Mouse (Mus musculus) forebrain, embryonic 12.5 days (tissue): ENCODE data around the gene Erc2. TPM values are rescaled to one million over a fixed set of nuclear protein-coding genes. Genes with fewer than 3 reads are reported as not detected.

Experiments
- ATAC-seq: fragments of 200-750 bp; cut with Nextera tagmentation; 2 replicates; pipeline ENCODE4 v1.8.0; 2017; ENCODE audit warnings: moderate TSS enrichment; ENCODE audit not compliant: low FRiP score
- H3K27ac ChIP-seq: fragments of 300-500 bp; sonication (generic); 2 replicates; pipeline ENCODE4 v1.5.1; 2016; ENCODE audit warnings: mild to moderate bottlenecking
- H3K27me3 ChIP-seq: fragments of 300-500 bp; sonication (generic); 2 replicates; pipeline ENCODE4 v1.6.1; 2016; ENCODE audit warnings: mild to moderate bottlenecking
- H3K36me3 ChIP-seq: fragments of 300-500 bp; sonication (generic); replicated peaks from 2 replicates; pipeline ENCODE4 v1.6.1; 2016; ENCODE audit warnings: mild to moderate bottlenecking
- H3K4me1 ChIP-seq: fragments of 300-500 bp; sonication (generic); 2 replicates; pipeline ENCODE4 v1.6.1; 2016
- H3K4me2 ChIP-seq: fragments of 300-500 bp; sonication (generic); 2 replicates; pipeline ENCODE4 v1.6.1; 2016; ENCODE audit warnings: mild to moderate bottlenecking, moderate library complexity
- H3K4me3 ChIP-seq: fragments of 300-500 bp; sonication (generic); replicated peaks from 2 replicates; pipeline ENCODE4 v1.5.1; 2016; ENCODE audit warnings: mild to moderate bottlenecking
- H3K9ac ChIP-seq: fragments of 300-500 bp; sonication (generic); 2 replicates; pipeline ENCODE4 v1.6.1; 2016; ENCODE audit warnings: mild to moderate bottlenecking
- H3K9me3 ChIP-seq: fragments of 300-500 bp; sonication (generic); 2 replicates; pipeline ENCODE4 v1.6.1; 2016
- WGBS: fragments of 180-500 bp; shearing (Covaris S2); methylation state at CpG from one replicate; pipeline ENCODE4 v1.1.7; 2016; 5-methylcytosine and 5-hydroxymethylcytosine counted together
- polyA plus RNA-seq: library from polyadenylated mRNA; unstranded; fragments of >200 nt; fragmentation: Nextera tagmentation; extraction: Ambion mirVana; gene quantifications from 2 replicates; pipeline ENCODE4 v1.2.1, GENCODE M21; 2016

Gene Erc2
- polyA plus RNA-seq, 1 experiment from 2014 or later = 31.7 TPM

DNA sequence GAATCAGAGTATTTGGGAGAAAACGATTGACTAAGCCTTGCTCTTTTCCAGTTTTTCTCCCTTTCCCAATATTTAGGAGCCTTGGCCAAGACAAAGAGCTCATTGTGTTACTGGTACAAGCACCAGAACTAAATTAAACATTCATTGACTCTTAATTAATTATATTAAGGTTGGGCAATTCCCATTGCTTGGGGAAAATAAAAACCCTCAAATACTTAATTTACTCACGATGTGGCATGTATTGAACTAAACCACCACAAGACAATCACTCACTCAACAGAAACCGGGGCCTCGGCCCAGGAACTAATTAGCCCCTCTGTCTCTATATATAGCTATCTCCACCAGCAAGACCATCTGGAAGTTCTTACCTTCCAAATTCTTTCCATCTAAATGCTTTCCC is 740.1 kb downstream of the Erc2 start:
- Histone ChIP-seq H3K4me3 (no peak overlapping the region), H3K36me3 (no peaks in the 10 kb centered on the region), H3K9ac (no peak overlapping the region), H3K4me2 (no peak overlapping the region), H3K27me3 (peaks cover 16% of the 10 kb centered on the region; the same call in 1 of the 2 replicates), H3K9me3 (no peaks in the 10 kb centered on the region), H3K4me1 (no peaks in the 10 kb centered on the region), H3K27ac (no peak overlapping the region)
- no peak for ATAC-seq
- WGBS = 32% methylated on average over 4 of the region's 4 CpGs

DNA sequence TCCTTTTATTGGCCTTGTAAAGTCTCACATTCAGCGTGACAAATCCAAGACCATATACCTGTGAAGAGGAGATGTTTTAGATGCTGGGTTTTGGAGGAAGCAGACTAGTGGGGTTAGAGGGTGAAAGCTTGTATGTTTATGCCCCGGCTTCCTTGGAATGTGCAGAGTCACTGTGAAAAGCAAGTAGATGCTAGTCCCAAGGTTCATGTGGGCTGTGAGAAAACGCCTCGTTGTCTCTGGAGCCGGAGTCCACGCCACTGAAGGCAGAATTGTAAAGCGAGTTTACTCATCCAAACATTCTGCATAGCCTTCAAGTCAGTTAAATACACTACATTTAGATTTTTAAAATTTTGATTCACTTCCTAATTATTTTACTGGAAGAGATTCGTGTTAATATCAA is 748.5 kb downstream of the Erc2 start:
- no peak for ATAC-seq
- Histone ChIP-seq H3K36me3 (no peaks in the 10 kb centered on the region), H3K4me2 (no peak overlapping the region), H3K4me1 (peaks cover 7% of the 10 kb centered on the region), H3K27me3 (peaks cover 35% of the 10 kb centered on the region), H3K4me3 (no peak overlapping the region), H3K27ac (no peak overlapping the region), H3K9me3 (no peaks in the 10 kb centered on the region), H3K9ac (no peak overlapping the region)
- 82% methylated on average over 8 of the region's 8 CpGs for whole genome bisulfite sequencing

DNA sequence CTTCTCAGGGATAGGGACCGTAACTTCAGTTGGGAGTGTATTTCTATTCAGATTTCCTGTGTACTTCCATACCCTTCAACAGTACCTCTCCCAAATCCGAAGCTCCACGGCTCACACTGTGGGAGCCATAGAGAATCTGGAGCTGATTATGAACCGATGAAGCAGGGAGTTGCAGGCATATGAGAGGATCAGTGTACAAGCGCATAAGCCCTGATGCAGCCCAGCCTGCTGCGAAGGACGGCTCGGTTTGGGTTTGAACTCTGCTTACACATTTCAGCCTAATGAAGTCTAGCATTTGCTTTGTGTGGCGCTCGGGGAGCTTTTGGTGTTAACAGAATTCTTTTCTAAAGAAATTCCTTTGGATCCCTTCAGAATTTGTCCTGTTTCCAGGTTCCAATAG is 749.4 kb downstream of the Erc2 start:
- Histone ChIP-seq H3K27me3 (peaks cover 34% of the 10 kb centered on the region), H3K4me2 (no peak overlapping the region), H3K9ac (no peak overlapping the region), H3K4me3 (no peak overlapping the region), H3K4me1 (peaks cover 14% of the 10 kb centered on the region), H3K27ac (no peak overlapping the region), H3K9me3 (no peaks in the 10 kb centered on the region), H3K36me3 (no peaks in the 10 kb centered on the region)
- 85% methylated on average over 10 of the region's 10 CpGs for WGBS
- no peak for ATAC-seq

DNA sequence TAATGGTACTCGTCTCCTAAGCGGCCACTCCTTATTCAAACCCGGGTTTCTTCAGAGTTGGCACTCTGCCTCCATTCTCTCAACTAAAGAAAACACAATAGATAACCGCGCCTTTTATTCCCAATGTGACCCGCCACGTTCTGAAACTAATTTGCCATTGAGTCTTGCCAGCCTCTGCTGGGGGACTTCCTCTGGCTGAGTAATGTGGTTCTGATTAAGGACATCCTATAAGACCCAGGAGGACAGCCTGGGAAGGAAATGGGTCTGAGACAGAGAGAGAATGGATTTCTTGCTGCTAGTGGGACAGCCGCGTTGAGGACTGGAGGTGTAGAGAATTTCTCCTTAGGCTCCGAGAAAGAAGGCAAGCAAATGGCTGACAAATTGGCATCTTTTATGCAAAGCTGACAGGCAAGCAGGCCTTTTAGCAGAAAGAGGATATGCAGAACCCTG is 753.4 kb downstream of the Erc2 start:
- H3K9me3 ChIP-seq = no peaks in the 10 kb centered on the region
- H3K4me3 ChIP-seq = no peak overlapping the region
- no peaks in the 10 kb centered on the region for H3K36me3 ChIP-seq
- no peak overlapping the region for H3K9ac ChIP-seq
- H3K27me3 ChIP-seq = peaks cover 65% of the 10 kb centered on the region
- peaks cover 19% of the 10 kb centered on the region for H3K4me1 ChIP-seq
- H3K4me2 ChIP-seq = peak overlapping the region; percentile 19; the same call in 1 of the 2 replicates
- no peak overlapping the region for H3K27ac ChIP-seq
- 12% methylated on average over 10 of the region's 10 CpGs for WGBS
- no peak for ATAC-seq

DNA sequence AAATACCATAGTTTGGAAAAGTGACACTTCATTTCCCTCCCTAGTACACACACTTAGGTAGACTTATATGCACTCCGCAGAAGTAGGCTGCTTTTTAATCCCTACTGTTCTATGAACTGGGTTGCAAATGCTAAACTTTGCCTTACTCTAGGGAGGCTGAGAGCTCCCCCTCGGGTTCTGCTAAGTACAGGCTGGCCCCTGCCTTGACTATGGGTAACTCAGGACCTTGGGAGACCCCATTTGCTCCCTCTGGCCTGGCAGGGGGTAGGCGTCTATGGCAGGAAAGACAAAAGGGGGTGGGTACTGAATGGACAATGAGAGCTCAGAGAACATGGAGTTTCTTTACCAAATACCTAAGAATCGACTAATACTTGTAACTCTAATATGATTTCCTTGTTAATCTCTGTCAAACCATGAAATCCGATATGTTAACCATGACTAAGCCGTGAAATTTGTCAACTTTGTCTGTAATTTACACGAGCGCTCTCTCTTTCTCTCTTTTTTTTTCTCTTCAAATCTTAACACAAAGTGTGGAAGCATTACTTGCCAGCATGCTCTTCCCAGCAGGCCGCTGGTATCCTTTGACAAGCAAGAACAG is 754.1 kb downstream of the Erc2 start:
- H3K9ac ChIP-seq = no peak overlapping the region
- H3K27ac ChIP-seq = no peak overlapping the region
- no peak for ATAC-seq
- H3K9me3 ChIP-seq = no peaks in the 10 kb centered on the region
- H3K36me3 ChIP-seq = no peaks in the 10 kb centered on the region
- H3K4me1 ChIP-seq = peaks cover 19% of the 10 kb centered on the region
- H3K4me2 ChIP-seq = no peak overlapping the region
- 49% methylated on average over 9 of the region's 9 CpGs for WGBS
- H3K27me3 ChIP-seq = peaks cover 68% of the 10 kb centered on the region
- H3K4me3 ChIP-seq = no peak overlapping the region

DNA sequence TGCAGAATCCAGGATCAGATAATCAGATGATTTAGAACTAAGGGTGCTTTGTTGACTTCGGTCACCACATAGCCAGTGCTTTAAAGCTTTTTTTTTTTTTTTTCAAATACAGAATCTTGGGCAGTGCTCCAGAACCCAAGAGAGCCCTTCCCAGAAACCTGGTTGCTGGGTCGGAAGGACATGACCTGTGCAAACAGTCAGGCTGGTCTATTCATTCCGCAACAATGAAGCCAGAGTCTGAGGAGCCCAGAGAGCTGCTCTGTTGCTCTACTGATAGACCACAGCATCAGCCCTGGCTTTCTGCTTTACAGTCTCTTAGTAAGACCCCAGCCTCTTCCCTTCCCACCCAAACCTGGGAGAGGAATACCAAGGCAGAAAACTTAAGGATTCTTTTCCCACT is 755.3 kb downstream of the Erc2 start:
- 78% methylated on average over 3 of the region's 3 CpGs for WGBS
- Histone ChIP-seq H3K4me3 (no peak overlapping the region), H3K27ac (no peak overlapping the region), H3K9ac (no peak overlapping the region), H3K27me3 (peaks cover 62% of the 10 kb centered on the region), H3K4me2 (no peak overlapping the region), H3K9me3 (no peaks in the 10 kb centered on the region), H3K4me1 (peaks cover 25% of the 10 kb centered on the region), H3K36me3 (no peaks in the 10 kb centered on the region)
- no peak for ATAC-seq

DNA sequence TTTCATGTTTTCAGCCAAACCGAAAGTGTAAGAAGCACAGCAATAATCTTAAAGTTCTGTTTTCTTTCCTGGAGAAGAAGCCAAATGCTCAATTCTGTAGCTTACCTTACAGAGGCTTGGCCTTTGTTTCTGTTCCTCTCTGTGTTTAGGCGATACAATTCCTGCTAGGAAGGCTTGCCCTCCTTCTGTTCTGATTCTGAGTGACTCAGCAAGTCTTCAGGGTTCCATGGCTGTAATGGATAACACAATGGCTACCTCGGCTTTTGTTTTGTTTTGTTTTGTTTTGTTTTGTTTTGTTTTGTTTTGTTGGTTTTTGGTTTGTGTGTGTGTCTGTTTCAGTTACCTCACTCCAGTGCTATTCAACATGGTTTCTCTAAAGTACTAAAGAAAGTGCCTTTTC is 757.9 kb downstream of the Erc2 start:
- Histone ChIP-seq H3K4me3 (no peak overlapping the region), H3K27ac (no peak overlapping the region), H3K27me3 (peaks cover 65% of the 10 kb centered on the region), H3K4me2 (no peak overlapping the region), H3K9me3 (no peaks in the 10 kb centered on the region), H3K4me1 (peaks cover 24% of the 10 kb centered on the region), H3K9ac (no peak overlapping the region), H3K36me3 (no peaks in the 10 kb centered on the region)
- 52% methylated on average over 3 of the region's 3 CpGs for WGBS
- no peak for ATAC-seq

DNA sequence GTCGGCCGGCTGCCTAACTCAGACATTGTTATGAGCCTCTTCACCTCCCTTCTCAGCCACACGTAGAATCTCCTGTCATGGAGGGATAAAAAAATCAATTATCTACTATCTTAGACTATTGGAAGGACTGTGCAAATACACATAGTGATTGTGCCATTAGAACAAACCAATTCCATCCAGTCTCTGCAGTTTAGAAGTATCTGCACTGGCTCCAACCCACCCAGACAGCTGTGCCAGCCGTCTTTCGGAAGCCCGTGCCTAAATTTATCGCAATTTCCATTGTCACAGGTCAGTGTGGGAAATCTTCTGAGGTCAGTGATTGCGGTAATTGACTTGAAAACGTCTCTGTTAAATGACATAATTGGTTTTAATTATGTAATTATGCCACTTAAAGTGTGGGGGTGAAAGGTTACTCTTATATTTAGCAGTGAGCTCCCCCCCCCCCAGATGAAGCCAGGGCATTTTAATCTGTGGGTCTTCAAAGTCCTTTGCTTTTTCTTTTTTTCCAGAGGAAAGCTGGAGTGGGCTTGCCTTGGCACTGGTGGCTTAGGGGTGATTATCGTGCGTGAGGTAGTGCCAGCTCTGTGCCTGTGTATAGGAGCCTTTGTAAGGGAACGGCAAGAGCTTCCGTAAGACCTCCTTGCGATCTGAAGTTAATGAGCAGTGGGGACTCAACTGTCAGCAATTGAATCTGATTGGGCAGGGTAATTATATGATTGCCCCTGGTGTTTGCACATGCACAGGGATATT is 759.7 kb downstream of the Erc2 start:
- no peak overlapping the region for H3K4me2 ChIP-seq
- H3K4me3 ChIP-seq = no peak overlapping the region
- 41% methylated on average over 14 of the region's 14 CpGs for WGBS
- H3K36me3 ChIP-seq = no peaks in the 10 kb centered on the region
- H3K27me3 ChIP-seq = peaks cover 77% of the 10 kb centered on the region
- no peaks in the 10 kb centered on the region for H3K9me3 ChIP-seq
- H3K4me1 ChIP-seq = peaks cover 10% of the 10 kb centered on the region
- H3K9ac ChIP-seq = no peak overlapping the region
- no peak overlapping the region for H3K27ac ChIP-seq
- ATAC-seq = peak; percentile 81; the same call in 1 of the 2 replicates

DNA sequence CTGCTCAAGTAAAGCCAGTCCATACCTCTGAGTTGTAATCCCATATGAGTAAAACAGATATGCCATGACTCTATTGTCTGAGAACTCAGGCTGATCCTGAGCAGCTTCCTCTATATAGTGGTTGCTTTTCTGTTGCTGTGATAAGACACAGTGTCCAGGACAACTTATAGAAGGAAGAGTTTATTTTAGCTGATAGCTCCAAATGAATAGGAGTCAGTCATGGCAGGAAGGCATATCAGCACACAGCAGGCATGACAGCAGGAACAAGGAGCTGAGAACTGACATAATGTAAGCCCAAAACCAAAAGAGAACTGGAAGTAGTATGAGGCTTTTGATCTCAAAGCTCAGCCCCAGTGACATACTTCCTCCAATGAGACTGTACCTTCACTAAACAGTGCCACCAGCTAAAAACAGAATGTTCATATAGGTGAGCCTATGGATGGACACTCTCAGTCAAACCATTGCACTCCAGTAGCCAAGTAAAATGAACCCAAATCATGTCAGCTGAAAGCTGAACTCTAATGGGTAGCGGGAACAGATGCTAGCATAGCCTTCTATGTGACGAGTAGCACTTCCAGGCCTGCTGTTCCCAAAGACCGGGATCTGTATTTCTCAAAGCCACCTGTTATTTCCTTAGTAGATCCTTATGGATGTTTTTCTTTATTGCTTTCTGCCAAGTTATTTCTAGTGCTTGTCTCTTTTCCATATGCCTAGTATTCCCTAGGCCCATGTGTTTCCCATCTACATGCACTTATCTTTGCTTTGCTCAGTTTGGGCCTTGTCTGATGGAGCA is 764.8 kb downstream of the Erc2 start:
- Histone ChIP-seq H3K9ac (no peak overlapping the region), H3K4me1 (peaks cover 3% of the 10 kb centered on the region; the same call in 1 of the 2 replicates), H3K9me3 (no peaks in the 10 kb centered on the region), H3K27me3 (peaks cover 36% of the 10 kb centered on the region), H3K4me3 (no peak overlapping the region), H3K4me2 (no peak overlapping the region), H3K36me3 (no peaks in the 10 kb centered on the region), H3K27ac (no peak overlapping the region)
- WGBS = 92% methylated on average over 3 of the region's 3 CpGs
- no peak for ATAC-seq

DNA sequence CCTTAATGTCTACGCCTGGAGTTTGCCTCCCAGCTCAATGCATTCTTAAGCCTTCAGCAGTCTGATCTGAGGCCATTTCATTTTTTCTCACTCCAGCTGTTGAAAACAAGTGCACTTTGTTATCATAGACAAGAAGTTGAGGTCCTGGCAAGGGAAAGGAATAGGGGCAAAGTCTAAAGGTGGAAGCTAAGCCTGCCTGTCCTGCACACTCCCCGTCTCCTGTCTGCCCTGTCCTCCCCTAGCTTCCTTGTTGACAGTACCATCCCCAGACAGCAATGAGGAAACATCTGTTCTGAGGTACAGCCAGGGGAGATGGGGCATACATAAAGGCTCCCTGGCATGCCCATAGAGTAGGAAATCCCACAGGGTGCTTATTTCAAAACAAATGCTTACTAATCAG is 776.7 kb downstream of the Erc2 start:
- no peaks in the 10 kb centered on the region for H3K36me3 ChIP-seq
- no peaks in the 10 kb centered on the region for H3K27me3 ChIP-seq
- H3K27ac ChIP-seq = no peak overlapping the region
- no peaks in the 10 kb centered on the region for H3K9me3 ChIP-seq
- no peak for ATAC-seq
- H3K9ac ChIP-seq = no peak overlapping the region
- 71% methylated on average over 2 of the region's 2 CpGs for WGBS
- no peaks in the 10 kb centered on the region for H3K4me1 ChIP-seq
- no peak overlapping the region for H3K4me2 ChIP-seq
- H3K4me3 ChIP-seq = no peak overlapping the region

DNA sequence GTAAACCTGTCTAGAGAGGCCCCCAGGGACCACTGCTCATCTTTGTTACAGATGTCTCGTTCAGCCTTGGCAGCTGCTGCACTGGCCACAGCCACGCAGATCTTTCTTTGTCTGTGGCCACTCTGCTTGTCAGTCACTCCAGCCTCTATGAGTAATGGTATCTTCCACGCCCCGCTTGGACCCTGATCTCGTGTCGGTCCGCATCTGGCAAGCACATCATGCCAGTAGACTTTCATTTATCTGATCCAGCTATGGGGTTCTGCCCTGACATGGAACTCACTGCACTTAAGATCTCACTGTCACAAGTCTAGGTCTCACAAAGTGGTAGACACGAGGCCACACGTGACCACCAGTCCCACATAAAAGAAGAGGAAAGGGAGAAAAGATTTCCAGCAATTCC is 777.7 kb downstream of the Erc2 start:
- no peaks in the 10 kb centered on the region for H3K27me3 ChIP-seq
- H3K4me3 ChIP-seq = no peak overlapping the region
- H3K9ac ChIP-seq = no peak overlapping the region
- no peaks in the 10 kb centered on the region for H3K36me3 ChIP-seq
- no peak overlapping the region for H3K4me2 ChIP-seq
- H3K27ac ChIP-seq = no peak overlapping the region
- H3K4me1 ChIP-seq = no peaks in the 10 kb centered on the region
- ATAC-seq = no peak
- WGBS = 92% methylated on average over 9 of the region's 9 CpGs
- H3K9me3 ChIP-seq = no peaks in the 10 kb centered on the region

DNA sequence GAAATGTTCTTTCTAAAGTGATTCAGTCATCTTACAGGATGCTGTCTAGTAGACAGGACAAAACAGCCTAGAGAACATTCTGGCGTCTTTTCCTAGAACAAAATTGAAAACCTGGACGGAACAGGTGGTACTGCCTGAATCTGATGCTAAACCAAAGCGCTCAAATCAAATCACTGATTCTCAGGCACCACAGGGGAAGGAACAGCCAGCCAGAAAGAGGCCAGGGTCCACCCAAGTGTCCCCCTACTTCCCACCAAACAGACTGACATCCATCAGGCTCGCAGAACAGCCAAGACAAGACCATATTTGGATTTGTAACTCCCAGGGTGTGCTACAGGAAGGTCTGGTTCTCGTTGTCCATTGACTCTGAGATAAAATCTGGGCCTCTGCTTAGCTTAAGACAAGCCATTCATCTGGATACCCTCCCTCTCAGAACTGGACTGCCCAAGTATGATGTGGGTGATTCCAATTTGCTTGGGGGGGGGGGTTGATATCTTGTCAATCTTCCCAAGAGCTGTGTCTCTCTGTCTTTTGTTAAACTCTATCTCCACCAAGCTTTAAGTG is 783.1 kb downstream of the Erc2 start:
- Histone ChIP-seq H3K9ac (no peak overlapping the region), H3K27ac (no peak overlapping the region), H3K4me3 (no peak overlapping the region), H3K36me3 (no peaks in the 10 kb centered on the region), H3K4me2 (no peak overlapping the region), H3K4me1 (no peaks in the 10 kb centered on the region), H3K27me3 (no peaks in the 10 kb centered on the region), H3K9me3 (no peaks in the 10 kb centered on the region)
- 83% methylated on average over 5 of the region's 5 CpGs for WGBS
- ATAC-seq = no peak
